Mouse (Mus musculus) adrenal gland, postnatal 14 days (tissue): ENCODE results near the gene Vegfd. TPM values are rescaled to one million over a fixed set of nuclear protein-coding genes. Genes with fewer than 3 reads are reported as not detected.

ENCODE experiments used
- DNase-seq: peaks from one replicate; pipeline ENCODE4 v3.0.0; 2021; ENCODE audit warnings: mixed read lengths
- long read RNA-seq, 2 experiments: library from polyadenylated mRNA; stranded (forward); transcript quantifications; one replicate each; pipeline ENCODE4 v2.0.0; 2021
- total RNA-seq: library from RNA; stranded (reverse); gene quantifications from 2 replicates; pipeline ENCODE4 v1.2.3, GENCODE M21; 2021

Vegfd gene
- 39.1 and 48.2 TPM in 2 replicates for total RNA-seq
- long read RNA-seq, experiment 1, partial matches to known transcripts, result 38 of 43 reads
- long read RNA-seq, experiment 1, other reads (novel, unspliced or antisense), result 1 of 43 reads
- long read RNA-seq, experiment 2, transcript Vegfd-201 (7 exons, 2,049 nt), result major isoform, 8 of 77 reads
- long read RNA-seq, experiment 2, partial matches to known transcripts, result 67 of 77 reads
- long read RNA-seq, experiment 2, other reads (novel, unspliced or antisense), result 2 of 77 reads

DNA sequence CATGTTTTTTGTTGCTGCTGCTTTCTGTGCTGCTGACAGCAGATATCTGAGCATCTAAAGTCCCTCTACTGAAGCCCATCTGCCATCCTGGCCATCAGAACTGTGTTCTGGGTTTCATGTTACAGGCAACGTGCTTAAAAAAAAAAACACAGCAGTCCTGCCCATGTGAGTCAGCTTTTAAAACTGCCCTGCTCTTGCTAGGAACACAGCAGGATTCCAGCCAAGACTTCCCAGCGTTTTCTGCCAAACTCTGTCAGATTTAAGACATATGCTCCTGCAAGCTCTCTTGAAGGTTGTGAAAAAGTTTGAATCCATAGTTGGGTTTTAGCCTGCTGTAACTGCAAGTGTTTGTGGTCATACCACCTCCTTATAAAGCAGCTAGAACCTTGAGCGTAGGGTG lies at the start of gene Vegfd:
Gene Vegfd (plus strand): TSS at position 298 of the 400 bp plus-strand sequence.
- DNase-seq, result peak; percentile 65

DNA sequence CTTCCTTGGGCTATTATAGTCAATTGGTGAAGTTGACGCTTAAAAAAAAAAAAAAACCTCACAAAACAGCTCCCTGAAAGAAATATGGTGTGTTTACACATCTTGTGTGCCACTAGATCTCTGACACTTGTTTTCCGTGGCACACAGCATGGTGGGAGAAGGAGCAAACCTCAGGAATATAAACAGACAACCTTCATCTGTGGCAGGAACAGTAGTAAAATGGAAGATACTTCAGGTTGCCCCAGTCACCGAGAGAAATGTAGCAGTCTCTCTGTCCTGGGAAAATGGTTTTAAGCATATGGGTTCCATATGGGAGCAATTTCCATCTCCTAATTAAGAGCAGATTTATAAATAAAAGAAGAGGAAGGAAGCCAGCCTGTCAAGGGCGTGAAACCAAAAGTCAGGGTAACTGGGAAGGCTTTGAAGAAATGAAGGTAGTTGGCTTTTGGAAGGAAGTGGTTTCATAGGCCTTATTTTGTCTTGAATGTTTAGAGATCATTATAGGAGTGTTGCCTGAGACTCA lies 49.7 kb upstream of the Vegfd start:
- DNase-seq, result no peak

DNA sequence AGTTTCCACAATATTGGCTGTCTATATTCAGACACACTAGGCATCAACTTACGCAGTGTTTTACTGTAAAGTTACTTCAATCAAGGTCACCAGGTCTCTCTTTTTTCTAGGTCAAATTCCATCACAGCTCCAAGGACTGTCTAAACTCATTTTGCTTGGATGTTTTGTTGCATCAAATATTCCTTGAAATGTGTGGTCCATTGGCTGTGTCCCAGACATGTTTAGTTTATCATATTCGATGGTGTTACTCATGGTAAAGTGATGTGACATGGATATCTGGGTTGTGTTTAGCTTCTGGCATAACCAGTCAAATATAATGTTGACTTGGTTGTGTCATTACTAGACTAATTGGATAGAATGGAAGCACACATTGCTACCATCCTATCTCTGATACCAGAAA lies 42.8 kb upstream of the Vegfd start:
- no peak for DNase-seq

DNA sequence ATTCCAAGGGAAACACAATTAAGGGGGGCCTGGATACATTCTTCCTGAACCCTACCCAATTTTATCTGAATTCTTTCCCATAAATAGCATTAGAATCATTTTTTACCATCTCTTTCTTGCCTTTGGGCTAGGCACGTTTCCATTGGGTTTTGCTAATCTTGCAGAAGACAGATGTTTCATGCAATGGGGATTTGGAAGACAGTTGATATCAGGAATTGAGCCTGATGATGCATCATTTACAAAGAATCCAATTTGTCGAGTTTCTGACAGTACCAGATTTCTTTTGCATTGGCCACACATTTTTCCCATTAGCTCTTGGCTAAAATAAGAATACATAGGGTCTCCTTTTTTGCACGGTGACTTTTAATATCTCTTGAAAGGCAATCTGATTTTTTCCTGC lies 42.4 kb upstream of the Vegfd start:
- DNase-seq, result no peak

DNA sequence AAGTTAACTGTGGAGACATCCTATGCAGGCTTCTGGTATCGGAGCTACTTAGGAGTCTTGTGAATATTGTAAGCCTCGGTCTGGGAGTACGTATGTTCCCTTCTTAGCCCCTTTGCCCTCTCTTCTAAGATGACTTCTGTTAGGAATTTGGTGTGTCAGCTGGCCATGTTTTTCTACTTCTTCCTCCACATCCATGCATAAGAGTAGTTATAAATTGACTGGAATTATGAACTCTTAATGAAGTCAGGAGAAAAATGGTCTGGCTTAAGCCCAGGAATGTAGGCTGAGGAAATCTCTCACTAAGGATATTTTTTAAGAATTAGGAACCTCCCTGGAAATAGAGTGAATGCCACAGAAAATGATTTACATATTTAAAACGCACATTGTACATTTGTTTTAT lies 34.6 kb upstream of the Vegfd start:
- no peak for DNase-seq

DNA sequence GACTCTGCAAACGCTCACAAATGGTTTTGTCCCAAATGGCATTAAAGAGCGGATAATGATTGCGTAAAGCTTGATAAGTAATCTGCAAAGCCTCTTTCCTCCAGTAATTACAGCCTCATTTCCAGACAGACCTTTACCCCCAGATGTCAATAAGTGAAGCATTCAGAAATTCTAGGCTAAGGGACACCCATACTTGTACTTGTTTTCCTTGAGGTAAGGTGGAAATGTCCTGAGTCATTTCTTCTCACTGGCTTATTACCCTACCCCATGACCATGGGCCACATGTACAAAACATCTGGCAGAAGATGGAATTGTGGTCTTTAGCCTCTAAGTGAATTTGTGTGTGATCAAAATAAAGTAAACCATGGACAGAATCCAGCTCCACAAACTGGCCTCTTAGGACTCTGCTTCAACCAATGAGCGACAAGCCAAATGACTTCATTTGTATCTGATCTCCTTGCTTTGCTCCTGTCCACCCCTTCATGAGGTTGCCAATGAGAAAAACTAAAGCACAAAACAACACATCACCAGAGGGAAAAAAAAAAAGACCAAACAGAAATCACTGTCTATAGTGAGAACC lies 27.7 kb upstream of the Vegfd start:
- DNase-seq, result no peak

DNA sequence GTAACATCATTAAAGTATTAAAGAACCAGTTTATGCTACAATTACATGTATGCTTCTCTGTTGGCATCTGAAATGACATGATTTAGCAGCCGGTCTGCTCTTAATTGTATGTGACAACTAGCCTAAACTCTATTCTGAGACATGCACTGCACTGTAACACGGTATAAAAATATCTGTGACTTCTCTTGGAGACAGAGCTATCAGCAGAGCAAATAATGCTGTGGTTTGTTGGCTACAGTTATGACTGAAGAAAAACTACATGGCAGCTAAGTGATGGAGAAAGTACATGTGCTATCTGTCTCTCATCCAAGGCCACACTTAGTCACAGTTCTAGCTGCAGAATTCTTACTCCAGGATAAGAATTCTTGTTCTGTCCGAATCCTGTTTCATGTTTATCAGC lies 24.2 kb upstream of the Vegfd start:
- no peak for DNase-seq

DNA sequence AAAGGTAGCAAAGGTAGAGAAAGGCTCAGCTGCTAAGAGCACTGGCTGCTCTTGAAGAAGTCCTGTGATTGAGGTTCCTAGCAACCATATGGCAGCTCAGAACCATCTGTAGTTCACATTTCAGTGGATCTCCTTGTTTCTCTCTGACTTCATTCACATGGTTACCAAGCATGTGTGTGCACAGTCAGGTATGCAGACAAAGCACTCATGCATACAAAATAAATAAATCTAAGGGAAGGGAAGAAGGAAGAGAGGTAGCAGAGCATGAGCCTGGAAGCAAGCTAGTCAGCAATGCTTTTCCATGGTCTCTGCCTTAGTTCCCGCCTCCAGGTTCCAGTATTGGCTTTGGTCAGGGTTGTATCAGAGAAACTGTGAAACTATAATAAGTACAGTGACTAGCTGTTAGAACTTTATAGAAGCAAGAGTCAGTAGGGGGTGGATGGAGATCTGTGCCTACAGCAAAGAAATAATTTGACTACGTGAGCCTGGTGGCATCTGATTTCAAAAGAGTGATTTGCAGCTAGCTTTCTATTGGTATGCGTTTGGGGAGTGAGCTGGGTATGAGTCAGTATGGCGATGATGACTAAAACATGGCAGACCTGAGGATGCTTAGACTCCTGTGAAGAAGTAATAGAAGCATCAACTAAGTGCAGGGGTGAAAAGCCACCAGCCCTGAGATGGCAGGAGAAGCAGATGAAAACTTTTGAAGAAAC lies 7.9 kb upstream of the Vegfd start:
- DNase-seq, result no peak

DNA sequence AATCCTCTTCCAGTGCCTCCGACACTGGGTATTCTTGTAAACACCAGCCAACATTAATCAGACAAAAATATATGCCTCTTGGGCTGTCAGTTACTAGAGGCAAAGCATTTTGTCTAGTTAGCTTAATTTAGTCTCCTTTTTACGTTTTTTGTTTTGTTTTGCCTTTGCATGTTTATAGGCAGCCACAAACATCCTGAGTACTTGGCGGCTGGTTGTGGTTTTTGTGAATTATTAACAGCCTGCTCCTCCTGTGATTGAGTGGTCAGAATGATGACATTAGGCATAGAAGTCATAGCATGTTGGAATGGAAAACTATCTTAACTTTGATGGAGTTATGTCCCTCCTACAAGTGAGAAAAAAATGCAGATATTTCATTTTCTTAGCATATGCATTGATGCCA lies 2.6 kb upstream of the Vegfd start:
- DNase-seq, result no peak

DNA sequence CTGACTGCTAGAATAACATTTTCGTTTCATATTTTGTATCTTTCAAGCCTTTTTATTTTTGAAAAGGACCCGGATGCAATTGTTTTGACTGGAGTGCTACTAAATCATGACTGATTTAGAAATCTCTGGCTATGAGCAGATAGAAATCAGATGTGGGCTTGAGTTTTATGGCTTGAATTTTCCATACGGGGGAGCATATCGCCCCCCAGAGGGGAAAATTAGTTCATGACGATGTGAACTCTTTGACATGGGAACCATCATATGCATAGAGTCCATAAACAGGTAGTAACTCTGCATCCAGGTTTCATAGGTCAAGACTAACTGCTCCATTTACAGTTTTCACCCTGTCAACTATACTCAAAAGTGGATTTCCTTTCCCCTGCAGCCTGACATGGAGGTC lies 1.4 kb downstream of the Vegfd start:
- DNase-seq, result peak; percentile 20

DNA sequence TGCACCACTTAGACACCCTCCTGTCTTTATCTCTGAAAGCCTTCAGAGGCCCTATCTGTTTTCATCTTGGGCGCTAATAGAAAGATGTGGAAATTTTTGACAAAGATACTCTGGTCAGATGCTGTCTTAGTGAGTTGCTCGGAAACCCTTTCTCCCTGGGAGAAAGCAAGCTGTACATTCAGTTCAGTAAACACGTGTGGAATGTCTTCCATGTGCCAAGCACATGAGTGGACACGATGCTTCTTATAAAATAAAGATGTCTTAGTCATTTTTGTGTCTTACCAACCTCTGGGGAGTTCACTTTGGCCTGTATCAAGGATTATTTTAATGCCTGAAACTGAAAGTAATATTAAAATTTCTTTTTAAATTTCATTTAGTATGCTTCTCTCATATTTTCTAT lies 6.5 kb downstream of the Vegfd start:
- no peak for DNase-seq

DNA sequence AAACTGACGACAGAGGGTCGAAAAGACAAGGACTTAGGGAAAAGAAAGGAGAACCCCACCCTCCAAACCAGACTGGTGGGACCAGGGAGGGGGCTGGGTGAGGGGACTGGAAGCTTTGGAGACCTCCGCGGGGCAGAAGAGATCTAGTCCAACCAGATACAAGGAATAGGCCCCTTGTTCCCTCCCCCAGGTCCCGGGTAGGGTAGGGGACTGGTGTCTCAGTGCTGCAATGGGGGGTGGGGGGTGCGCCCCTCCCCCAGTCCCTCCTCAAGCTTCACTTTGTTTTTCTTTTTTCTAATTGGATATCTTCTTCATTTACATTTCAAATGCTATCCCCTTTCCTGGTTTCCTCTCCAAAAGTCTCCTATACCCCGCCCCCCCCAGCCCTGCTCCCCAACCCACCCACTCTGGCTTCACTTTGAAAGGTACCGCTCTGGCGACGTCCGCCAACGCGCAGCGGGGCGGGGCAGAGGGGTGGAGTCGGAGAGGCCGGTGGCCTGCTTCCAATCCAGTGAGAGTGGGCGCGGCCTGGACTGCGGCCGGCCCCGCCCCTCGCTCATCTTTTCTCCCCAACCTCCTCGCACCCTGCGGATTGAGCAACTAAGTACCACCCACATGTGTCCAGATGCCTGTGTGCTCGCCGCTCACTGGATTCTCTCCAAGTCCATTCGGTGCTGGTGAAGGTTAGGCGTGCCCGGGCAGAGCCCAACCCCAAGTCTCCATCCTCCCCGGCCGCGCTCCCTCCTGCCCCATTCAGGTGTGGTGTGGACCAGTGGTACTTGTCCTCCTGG lies 8.6 kb downstream of the Vegfd start:
- DNase-seq, result peak; percentile 91

DNA sequence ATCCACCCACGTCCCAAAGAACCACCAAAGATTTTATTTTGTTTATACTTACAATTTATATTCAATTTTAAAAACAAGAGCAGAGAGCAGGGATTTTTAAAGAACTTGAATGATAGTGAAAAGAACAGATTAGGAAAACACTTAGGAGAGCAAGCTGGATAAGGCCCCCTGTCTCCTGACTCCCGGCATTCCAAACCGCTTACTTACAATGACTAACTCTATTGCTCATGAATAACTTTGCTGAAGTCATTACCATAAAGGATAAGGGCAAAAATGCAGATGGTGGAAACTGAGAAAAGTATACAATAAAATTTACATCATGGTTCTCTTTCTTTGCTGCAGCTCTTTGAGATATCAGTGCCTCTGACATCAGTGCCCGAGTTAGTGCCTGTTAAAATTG lies 20.9 kb downstream of the Vegfd start:
- no peak for DNase-seq

DNA sequence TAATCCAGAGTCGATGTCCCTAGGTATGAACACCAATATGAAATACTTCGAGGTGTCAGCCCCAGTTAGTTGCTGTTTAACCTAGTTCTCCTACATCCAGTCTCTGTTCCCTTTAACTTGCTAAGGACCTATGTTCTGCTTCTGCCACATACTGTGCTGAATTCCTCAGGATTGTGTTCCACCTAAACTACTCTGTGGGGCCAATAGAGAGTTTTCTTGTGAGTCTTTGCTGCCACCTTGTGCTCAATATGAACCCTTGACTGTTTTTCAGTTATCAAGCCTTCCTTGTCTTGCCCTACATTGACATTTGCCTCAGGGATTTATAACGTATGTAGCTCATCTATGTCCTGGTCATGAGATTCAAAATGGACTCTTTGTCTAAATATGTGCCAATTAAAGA lies 25.3 kb downstream of the Vegfd start:
- DNase-seq, result peak; percentile 12

DNA sequence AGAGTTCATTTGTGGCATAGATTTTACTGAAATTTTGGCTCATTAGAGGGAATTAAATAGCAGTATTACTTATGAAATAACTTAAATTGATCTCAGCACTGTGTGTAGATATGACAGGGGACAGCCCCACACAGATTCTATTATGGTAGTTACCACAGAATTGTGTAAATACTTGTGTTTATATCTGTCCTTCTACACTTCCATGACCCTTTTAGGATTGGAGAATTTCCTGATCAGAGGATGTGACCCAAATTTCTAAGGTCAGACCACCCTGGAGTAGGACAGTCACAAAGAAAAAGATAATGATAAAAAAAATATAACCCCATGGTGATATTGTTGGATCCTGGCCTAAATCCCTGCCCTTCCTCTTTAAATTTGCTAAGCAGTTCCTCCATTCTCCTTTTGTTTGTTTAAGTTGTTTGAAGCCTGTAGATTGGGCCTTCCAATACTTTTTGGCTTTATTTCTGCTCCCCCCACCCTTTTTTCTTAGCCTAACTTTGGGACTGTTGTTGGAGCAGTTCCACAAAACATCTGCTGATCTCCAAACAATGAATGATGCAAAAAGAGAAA lies 32.0 kb downstream of the Vegfd start:
- DNase-seq, result no peak

DNA sequence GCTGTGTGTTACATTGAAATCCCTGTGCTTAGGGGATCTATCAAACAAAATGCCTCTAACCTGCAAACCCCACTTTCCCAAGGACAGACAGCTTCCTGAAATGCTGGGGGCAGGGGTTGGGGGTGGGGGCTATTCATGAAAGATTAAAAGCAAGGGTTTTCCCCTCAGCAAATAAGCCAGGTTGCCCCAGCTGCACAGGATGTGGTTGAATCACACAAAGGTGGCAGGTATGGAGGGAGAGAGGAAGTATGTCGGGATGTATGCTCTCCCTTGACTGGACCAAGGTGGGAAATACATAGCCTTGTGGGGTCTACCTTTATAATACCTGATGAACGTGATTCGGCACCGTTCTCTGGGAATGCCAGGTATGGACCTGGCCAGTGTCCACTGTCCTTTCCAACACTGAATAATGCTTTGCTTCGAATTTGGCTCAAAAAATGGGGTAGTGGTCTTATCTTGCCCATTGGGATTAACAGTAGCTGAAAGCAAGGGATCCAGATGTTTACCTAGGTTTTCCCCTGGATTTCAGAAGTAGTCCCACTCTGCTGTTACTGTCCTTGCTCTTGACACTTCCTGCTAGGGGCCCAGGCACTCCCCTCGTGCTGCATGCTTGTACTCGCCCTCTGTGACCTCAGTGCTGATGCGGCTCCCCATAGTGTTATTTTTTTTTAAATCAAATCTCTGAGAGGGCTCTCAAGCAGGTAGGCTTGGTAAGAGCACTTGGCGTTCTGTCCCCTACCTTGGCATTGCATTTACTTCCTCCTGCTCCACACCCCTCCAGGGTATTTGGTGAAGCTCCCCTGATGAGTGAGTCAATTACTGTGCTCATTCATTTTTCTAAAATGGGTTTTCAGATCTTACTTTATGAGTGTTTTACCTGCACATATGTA lies 33.2 kb downstream of the Vegfd start:
- no peak for DNase-seq

DNA sequence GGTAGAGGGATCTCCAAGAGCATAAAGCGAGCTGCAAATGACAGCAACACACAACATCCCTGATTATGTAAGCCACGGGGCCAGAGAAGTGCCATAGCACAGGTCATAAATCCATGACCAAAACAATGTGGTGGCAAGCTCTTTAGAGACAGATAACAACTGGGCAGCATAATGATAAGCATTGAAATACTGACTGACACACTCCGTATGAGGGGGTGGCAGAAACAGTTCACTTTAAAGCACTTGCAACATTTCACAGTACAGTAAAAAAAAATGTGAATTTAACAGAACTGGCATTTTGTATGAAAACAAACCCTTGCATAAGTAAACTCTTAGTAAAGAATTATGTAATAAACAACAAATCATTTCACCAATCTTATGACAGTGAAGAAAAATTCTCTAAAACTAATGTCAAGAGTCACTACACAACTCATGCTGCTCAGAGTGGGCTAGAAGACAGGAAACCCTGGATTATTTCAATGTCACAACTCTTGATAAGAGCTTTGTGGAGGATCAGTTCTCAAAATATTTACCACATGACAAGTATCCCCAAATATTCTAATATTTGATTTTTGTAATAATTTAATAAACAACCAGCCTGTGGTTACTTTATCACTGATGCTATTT lies 35.2 kb downstream of the Vegfd start:
- no peak for DNase-seq

DNA sequence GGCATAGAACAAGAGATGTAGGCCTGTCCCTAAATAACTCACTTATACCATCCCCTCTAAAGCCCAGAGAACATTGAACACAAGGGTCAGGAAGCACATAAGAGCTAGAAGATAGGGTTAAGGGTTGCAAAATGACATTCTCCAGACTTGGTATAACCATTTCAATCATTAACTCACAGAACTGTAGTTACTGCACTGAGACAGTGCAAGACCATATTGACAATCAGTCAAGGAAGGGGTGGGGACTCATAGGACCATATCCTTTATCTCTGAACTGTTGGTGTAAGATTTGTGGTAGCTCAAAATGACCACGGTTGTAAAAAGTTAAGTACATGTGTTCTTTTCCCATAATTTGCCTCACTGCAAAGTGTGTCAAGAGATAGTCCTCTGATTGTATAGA lies 37.4 kb downstream of the Vegfd start:
- DNase-seq, result no peak

DNA sequence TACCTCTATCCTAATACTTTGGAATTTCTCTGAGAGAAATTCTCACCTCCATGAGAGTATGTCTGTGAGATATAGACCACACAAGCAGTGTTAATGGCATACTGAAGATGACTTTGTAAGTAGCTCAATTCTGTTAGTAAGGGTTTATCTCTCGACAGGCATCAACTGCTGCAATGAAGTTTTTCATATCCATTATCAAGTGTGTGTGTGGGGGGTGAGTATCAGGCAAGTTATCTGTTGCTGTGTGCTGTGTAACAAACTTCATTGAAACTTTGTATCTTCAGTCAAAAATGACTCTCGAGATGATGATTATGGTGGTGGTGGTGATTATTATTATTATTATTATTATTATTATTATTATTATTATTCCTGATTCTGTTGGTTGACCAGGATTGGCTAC lies 43.6 kb downstream of the Vegfd start:
- DNase-seq, result no peak

DNA sequence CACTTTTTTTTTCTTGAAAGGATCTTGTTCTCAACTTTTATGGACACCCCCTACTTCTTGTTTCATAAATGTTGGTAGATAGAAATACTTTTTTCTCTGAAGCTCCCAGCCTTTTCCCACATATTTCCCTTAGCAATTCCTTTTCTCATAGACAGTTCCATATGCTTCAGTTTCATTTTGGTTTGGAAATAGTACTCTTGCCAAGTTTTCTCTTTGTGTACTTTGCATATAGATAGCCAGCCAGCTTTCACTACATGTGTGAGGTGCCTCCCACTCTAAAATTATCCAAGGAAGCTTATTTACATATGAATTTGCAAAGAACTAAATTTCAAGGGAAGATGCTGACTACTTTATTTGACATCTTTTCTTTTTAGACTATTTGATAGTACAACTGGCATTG lies 44.8 kb downstream of the Vegfd start:
- no peak for DNase-seq

DNA sequence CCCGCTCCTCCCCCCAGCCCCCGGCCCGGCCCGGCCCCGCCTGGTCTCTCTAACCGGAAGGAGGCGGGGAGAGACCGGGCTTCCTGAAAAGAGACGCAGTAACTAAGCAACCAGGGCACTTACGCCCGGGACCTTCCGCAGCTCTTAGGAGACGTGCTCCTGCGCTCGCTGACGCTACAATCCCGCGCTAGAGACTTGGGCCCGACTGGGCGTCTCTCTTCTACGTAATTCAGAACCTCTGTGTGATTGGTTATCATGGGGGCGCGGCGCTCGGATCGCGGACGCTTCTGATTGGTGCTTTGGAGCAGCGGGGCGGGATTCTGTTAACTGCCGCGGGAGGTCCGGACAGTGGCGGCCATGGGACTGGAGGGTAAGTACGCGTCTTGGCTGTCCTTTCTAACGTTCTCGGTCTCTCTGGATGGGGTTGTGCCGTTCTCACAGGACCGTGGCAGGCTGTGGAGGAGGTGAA lies 46.3 kb downstream of the Vegfd start, which contains the start of gene Piga:
Gene Piga (plus strand): TSS at position 317 of the 469 bp plus-strand sequence.
- peak; percentile 93 for DNase-seq
